Mouse (Mus musculus) ovary, postnatal 14 days (tissue): ENCODE data around the gene Exoc8.
A peak's percentile ranks its signal among the peaks of the same experiment; 100 is the strongest.

Source experiments
- DNase-seq: peaks from one replicate; pipeline ENCODE4 v3.0.0; 2022; ENCODE audit warnings: low spot score

Exoc8 gene

DNA sequence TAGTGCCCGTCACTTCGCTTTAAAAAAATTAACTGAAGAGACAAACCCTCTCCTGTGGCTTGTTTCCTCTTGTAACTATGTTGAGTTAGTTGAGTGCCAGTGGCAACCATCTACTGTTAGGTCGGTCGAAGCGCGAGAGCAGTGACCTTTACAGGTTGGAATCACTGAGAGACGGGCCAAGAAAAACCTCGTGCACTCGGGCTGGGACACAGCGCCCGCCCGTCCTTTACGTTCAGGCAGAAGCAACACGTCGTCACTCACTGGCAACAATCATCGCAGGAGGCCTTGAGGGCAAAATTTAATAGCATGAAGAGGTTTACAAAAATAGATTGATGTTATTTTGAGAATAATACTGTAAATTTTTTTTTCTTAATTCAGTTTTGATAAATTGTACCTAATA lies 12.4 kb upstream of the Exoc8 start:
- DNase-seq: no peak

DNA sequence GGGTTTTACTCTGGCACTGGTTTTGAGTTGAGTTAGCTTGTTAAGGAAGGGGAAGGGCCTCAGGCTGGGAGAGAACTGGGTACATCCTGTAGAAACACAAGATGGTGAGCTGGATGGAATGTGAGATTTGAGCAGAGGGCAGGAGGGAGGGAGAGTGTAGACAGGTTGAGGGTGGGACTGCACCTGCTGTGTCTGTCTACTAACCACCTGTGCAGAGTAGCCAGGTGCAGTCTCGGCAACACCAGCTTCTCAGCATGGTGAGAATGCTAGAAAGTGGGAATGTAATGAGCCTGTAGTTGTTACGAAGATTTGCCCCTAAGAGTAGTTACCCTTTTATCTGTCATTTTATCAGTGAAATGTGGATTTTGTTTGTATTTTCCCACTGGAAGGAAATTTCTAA lies 8.0 kb upstream of the Exoc8 start:
- no peak for DNase-seq

DNA sequence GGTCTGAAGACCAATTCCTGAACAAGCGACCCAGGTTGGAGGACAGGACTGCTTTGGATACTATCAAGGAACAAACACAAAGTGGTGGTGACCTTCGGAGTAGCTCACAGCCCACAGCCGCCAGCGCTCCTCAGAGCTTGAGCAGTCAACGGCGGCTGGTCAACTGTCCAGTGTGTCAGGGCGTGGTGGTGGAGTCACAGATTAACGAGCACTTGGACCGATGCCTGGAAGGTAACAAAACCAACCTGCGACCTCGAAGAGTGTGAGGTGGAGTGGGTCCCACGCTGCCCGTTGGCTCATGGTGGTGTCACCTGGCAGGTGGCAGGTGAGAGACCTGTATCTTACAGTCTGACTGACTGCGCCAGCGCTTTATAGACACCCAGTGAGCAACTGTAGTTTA lies 5.7 kb upstream of the Exoc8 start:
- no peak for DNase-seq

DNA sequence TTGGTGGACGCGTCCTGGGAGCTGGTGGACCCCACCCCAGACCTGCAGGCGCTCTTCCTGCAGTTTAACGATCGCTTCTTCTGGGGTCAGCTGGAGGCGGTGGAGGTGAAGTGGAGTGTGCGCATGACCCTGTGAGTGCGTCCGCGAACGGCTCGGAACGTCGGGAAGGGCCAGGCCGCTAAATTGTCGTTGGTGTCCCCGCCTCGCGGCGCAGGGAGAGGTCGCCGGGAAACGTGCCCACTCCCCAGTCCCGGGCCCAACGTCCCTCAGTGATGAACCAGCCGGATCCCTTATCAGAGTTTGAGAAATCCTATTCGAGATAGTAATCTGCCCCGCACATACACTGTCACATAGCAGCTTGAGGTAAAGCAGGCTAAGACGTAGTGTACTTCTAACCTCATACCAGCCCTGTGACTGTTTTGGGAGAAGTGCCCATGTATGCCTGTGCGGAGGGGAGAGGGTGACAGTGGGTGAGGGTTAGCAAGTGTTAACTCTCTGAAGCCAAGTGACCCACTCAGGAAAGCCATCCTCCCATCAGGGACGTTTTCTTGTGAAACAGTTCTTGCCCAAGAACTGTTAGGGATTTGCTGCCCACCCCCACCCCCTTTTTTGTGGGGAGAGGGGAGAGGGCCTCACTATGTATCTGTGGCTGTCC lies 873 bp upstream of the Exoc8 start:
- no peak for DNase-seq

DNA sequence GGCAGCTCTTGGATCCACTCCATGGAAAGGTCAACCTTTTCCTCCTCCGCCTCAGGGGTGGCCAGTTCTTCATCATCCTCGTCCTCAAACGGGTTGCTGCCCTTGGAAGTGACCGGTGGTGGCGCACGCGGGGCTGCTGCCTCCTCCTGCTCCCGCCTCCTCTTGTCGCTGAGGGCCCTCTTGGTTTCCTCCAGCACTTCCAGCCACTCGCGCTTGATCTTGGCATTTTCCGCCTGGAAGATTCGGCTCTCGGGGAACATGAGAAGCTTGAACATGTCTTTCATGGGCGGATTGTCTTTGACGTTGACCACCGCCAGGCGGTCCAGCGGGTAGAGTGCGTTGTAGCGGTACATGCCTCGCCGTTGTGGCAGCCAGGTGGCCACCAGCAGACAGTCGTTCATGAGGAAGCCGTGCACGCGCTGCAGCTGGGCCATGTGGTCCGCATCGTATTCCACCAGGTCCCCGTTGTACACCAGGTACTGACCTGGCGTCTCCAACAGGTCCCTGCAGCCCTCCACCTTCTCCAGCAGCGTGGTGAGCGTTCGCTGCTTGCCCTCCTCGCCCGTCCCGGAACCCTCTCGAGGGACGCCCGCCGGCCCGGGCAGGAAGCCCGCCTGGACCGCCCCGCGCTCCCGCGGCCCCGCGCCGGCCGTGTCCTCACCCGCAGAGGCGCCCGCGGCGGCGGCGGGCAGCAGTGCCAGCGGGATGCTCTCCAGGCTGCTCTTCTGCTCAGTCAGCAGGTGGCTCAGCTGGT lies 696 bp downstream of the Exoc8 start:
- DNase-seq: peak; percentile 56

DNA sequence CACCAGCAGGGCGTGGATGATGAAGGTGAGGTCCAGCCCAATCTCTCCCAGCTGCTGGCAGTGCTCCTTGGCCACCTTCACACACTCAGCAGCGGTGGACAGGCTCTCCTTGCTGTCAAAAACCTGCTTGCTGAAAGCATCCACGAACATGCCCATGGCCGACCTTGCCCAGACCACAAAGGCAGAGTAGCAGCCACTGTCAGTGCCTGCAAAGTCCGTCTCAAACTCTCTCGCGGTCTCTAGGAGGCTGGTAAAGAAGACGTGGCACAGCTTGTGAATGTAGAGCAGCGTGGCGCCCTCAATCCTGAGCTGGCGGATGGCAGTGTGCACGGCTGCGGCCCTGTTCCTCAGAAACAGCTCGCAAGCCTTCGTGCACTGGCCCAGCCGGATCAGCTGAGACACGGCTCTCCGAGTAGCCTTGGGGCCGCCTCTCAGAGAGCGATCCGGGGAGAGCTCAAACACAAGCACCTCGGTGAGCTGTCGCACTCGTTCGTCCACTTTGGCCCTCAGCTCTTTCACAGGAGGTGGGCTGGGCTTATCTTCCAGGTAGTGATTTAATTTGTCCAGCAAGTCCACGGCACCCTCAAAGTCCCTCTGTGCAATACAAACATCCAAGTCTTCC lies 1.4 kb downstream of the Exoc8 start:
- DNase-seq: no peak

DNA sequence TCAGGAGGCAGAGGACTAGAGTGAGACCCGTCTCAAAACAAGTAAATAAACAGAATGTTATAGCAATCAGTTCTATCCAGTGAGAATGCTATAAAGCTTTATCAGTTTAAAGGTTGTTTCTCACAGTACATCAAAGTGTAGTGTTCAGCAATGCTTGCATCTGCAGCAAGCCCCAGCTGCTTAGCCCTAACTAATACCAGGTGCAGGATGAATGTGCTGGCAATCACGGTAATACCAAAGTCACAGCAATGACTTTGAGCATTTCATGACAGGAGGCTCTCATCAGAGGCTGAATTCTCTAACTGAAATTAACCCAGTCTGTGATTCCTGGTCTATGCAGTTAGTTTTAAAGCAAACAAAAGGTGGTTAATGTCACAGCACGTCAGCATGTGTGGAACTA lies 4.9 kb downstream of the Exoc8 start:
- DNase-seq: no peak

DNA sequence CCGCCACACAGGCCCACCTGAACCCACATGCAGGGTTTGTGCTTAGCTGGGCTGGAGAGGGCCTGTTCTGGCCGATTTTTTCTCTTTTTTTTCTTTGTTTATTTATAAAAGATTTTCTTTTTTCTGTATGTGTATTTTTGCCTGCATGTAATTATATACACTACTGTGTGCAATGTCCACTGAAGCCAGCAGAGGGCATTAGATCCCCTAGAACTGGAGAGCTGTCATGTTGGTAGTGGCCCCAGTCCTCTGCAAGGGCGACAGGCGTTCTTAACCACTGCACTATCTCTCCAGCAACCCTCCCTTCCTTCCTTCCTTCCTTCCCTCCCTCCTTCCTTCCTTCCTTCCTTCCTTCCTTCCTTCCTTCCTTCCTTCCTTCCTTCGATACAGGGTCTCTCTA lies 9.1 kb downstream of the Exoc8 start:
- DNase-seq: no peak

DNA sequence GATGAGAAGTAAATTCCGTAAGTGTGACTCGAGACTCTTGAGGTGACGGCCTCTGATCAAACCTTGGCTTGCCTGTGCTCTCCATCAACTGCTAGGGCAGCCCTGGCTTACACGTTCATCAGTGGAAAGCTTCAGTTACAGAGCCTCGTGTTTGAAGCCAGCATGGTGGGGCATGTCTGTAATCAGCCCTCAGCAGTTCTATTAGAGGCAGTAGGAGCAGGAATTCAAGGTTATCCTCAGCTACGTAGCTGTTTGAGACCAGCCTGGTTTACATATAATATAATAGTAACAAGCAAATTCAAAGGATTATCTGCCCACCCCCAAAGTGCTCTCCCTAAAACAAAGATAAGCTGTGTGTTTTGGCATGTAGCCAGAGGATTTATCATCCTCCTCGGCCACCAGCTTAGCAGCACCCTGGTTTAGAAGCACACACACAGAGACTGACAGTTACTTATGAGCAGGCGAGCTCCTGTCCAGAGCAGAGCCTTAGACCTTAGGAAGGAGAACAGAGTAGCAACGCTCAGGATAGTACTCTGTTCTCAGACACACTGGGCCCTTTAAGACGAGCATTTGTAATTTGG lies 18.5 kb downstream of the Exoc8 start:
- DNase-seq: no peak

DNA sequence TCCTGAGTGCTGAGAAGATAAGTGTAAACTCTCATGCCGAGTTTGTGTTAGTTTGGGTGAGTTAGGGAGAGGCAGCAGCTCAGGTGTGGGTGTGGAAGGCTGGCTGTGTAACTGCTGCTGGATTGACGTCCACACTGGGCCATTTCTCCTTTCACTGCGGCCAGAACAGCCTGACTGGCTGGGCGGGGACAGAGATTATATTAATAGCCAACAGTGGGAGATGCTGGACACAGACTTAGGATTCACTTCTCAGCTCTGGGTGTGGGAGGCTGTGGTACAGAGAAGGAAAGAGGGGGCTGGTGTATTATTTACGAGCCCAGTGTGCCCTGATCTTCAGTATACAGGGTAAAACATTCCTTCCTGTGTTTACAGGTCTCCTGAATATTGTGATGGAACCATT lies 19.4 kb downstream of the Exoc8 start:
- no peak for DNase-seq

DNA sequence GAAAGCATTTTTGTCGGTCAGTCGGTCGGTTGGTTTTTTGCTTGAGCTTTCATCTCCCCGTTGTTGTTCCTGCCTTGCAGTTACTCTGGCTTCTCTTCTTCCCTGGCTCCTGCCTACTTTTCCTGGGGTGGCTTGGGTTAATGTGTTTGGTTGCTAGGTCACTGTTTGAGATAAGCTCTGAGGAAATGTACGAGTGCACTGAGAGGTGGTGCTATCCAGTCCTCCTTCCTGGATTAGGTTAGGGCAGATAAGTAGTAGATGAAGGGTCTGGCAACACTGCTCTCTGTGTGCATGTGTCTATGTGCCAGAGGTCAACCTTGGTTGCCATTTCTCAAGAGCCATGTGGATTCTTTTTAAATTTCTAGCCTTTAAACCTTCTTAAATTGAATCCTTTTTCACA lies 24.8 kb downstream of the Exoc8 start:
- DNase-seq: no peak

DNA sequence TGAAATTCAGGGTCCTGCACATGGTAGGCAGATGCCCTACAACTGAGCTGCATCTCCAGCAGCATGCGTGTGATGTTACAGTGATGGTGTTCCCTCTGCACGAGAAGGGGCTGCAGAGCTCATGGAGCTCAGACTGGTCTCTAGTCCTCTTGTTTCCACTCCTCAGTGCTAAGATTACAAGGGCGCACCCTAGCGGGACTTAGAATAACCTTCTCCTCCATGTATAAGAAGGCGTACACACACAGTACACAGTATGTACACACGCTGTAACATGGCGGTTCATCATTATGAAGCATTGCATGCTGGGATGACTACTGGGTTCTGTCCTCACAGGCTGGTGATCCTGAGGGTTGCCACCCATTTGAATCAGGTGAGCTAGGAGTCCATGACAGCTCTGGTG lies 25.4 kb downstream of the Exoc8 start:
- no peak for DNase-seq

DNA sequence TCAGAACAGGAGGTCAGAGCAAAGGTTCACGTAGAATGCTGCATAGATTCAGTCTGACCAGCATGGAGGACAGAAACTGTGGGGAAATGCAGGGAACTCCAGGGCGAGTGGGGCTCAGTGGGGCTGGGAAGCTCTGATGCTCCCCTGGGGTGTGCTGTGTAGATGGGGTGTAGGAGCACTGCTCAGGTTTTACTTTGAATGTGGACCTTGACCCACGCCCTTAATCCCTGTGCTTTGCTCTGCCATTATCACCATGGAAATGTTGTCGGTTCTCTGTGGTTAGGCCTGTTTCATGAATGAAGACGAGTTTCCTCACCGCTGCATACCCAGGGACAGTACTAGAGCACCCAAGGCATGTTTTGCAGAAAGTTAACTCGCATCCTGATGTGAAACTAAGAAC lies 26.0 kb downstream of the Exoc8 start:
- no peak for DNase-seq

DNA sequence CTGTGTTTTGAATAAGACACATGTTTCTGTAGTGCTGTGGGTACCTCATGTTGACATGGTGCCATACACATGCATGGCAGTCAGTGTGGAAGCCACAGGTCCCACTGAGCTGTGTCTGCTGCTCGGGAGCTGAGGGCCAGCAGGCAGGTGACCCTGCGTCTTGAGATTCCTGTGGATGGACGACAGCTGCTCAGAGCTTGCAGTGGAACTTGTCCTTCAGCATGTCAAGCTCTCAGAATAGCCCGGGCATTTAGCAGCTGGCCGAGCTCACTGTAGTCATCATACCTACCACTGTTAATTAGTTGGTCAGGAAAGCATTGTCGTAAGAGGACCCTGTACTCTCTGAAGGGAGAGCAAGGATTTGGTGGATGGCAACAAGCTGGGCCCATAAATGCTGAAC lies 27.8 kb downstream of the Exoc8 start:
- DNase-seq: no peak

DNA sequence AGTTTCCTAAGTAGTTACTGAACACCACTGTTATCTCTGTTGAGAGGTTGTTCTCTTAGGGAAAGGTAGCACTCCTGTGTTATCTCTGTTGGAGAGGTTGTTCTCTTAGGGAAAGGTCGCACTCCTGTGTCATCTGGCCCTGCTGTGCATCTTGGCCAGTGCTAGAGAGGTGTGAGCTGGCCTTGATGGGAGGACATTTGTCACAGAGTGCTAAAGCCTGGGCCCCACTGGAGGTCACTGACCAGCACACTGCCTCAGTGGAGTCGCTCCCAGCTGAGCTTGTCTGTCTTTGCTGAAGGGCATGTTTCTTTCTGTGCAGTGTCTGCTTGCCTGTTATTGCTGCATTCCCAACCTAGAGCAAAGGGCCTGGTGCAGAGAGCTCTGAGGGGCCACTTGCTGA lies 30.4 kb downstream of the Exoc8 start:
- DNase-seq: no peak

DNA sequence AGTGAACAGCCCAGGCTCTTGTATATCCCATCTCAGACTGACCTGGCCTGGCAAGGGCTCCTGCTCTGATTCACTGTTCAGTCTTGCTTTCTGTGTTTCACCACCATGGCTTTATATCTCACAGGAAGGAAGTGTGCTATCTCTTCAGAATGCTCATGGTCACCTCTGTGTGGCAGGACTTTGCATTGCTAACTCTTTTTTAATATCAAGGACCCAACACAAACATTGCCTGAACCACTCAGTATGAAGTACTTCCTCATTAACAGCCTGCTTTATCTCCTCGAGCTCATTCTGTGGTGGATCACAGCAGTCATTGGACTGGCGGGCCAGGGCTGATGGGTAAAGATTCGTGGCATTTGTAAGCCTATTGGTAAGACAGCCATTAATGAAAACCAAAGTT lies 30.8 kb downstream of the Exoc8 start:
- DNase-seq: no peak

DNA sequence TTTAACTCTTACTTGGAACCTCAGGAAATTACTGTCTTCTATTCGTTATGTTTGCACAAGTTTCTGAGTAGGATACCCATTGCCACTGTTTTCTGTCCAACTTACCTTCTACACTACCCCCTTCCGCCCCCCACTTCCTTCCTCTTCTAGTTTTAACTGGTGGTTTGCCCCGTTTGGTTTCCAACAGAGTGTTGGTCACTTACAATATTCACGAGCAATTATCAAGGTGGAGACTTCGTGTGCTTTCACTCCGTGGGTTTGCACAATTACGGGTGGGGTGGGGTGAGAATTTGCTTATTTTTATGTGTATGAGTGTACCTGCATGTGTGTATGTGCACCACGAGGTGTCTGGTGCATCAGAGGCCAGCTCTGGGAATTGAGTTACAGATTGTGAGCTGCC lies 33.8 kb downstream of the Exoc8 start:
- DNase-seq: no peak

DNA sequence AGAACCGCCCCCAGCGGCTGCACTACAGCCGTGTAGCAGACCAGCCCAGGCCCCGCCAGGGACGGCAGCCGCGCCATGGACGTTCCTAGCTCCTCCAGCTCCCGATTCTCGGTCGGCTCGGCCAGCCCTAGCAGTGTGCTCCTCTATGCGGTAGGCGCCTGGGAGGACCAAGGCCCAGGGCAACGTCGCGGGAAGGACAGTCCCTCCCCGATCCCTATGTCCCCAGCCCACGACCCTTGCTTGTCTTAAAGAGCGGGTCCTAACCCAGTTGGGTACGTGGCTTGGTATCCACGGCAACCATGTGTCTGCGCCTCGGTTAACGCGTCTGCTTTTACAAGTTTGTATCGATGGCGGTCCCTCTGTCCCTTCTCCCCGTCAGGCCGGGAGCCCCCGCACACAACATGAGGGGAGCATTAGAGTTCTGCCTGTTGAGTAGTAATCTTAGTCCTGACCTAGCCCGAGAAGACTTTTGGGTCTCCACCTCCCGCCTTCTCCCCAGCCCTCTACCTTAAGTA lies 34.3 kb downstream of the Exoc8 start:
- DNase-seq: no peak

DNA sequence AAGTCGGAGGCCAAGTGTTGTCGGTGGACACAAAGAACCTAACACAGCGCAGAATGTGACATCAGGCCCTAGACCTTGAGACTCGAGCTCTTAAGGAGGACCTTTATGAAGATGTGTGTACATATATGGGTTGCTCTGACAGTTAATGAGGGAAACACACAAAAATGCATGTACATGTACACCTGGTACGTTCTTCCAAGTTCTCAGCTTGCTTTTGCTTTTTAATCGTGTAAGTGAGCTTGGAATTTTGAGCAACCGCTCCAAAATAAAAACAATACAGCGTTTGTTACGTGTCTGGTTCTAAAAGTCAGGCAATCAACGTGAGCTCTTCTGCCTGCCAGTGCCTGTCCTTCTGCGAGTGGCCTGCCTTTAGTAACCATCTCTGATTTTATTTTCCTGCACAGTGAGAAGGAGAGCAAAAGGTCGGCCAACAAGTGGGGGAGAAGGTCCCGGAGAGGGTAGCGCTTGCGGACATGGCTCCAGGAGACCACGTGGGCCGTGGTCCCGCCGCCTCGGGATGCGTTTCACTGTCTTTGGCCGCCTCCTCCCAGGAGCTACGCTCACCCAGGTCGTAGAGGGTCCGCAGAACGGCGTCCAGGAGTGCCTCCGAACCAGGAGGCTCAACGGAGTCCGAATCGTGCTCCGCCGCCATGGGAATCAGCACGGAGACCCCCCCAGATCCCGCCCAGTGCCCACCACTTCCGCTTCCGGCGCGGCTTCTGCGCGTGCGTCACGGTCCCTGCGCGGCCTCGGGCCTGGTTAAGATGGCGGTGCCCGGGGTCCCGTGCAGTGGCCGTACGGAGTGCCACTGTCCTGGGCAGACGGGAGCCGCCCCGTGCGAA lies 35.0 kb downstream of the Exoc8 start, which contains the start of the genes Gnpat and 2810004N23Rik:
Gnpat (plus strand) TSS at position 713 of the 842 bp plus-strand sequence.
2810004N23Rik (minus strand) TSS at position 800 of the 842 bp plus-strand sequence.
- DNase-seq: peak; percentile 95

DNA sequence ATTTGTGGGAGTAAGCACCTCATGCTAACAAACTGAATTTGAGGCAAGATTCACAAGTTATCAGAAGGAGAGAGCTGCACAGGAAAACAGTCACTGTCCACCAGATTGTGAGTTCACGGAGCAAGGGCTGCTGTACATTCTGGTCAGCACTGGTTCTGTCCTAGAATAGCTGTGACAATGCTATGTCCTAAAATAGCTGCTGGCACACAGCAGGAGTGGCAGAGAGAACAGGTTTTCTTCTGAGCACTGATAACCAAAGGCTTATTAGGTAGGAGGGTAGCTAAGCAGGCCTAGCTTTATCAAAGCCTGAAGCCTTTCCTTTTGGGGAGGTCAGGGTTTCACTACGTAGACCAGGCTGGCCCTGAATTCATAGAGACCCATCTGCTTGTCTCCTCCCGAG lies 37.3 kb downstream of the Exoc8 start:
- DNase-seq: no peak

DNA sequence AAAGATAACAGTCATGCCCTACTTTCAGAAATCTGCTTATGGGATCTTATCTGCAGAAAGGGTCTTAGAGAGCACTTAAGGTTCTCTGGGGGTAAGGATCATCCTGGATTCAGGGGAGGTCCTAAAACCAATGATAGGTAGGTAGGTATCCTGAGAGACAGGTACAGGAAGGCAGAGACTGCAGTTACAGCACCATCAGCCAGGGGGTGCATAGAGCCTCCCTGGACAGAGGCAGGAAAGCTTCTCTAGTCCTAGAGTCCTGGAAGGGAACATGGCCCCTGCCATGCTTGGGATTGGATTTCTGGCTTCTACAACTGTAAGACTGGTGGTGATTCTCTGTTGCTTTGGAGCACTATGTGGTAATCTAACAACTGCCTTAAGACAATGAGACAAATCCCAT lies 38.0 kb downstream of the Exoc8 start:
- DNase-seq: no peak

DNA sequence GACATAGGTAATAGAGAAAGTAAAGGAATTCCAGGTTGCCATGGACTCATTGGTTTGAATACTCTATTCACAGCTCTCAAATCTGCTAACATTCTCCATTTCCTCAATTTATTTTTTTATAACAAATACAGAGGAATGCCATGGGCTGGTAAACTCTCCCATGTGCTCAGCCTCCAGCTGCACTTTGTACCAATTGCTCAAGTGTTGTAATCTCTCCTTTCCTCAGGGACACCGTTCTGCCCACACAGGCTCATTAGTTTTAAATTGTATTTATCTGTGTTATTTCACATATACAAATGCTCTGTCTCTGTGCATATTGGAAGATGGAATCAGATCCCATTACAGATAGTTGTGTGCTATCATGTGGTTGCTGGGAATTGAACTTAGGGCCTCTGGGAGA lies 44.0 kb downstream of the Exoc8 start:
- DNase-seq: no peak
